Mouse (Mus musculus) thymus, postnatal 36 days (tissue): ENCODE results near the gene Arg1.

Experiments
- DNase-seq, 2 experiments: peaks; one replicate each; pipeline ENCODE4 v3.0.0; 2022; ENCODE audit warnings: mixed read lengths in 2 of 2

The Arg1 gene

DNA sequence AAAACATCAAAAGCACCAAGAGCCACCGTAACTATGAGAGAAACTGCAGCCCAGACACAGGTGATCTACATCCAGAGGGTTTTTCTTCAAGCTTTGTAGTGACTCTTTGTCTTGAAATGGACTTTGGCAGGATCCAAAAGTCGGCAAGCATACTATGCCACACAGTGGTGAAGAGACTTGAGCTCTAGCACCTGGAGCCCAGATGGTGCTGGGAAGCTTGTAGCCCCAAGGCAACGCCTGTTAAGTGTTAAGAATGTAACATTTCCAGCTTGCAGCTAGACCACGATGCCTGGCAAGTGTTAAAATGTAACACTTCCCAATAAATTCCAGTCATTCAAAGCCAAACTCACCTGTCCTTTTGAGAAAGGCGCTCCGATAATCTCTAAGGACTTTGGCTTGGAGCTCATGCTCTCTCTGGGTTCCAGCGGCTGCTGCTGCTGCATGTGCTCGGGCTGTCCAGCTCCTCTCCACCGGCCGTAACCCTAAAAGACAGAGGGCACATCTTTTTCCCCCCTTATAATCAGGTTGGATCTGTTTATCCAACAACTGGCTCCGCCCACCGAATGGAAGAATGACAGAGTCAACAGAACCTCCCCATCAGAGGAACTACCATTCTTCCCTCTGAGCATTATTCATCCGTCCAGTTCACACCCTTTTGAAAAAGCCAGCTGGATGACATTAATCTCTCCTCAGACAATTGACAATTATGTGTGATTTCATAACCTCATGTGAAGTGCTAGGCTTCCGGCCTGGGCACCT, at the start of gene Arg1:
Gene Arg1 (minus strand): TSS at position 523 of the 759 bp plus-strand sequence.
- DNase-seq, result no peak

DNA sequence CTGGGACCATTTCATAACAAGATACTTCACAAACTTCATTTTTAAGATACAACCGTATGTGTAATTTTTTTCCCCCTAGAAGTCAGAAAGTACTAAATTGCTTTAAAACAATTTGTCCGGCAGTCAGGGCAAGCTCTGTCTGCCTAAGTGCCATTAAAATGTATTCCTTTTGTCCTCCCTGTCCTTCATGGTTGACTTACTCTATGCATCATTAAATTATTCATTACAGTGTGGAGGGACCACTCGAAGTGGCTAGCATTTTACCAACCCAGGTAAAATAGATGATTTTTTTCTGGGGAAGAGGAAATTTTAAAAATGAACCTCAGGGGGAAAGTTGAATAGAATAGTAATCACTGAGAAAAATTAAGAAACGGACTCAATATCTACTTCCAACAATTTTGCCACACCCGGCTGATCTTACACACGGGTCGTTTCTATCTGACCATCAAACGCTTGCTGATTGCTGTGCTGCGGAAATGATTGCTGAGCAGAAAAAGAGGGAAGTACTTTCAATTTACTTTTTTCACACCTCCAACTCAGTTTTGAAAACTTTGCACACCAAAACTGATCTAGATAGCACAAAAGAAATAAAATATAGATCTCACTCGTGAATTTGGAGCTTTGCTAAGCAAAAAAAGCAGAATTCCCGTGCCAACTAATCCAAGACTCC, 46.7 kb upstream of the Arg1 start:
- DNase-seq, result no peak

DNA sequence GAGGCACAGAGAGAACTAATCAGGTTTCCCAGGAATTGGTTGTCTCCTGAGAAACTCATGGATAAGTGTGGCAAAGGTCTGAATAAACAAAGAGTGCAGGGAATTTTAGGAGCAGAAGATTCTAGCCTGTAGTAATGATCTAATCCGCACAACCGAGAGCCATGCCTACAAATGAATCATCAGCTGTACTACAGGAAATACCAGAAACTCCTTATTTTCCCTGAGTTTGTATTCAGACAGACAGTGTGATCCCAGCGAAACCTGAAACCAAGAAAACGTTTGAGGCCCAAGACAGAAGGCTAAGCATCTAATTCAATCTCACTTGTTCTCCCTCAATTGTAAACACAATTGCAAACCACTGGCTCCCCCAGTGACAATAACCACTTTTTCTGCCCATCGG, 46.1 kb upstream of the Arg1 start:
- DNase-seq, result no peak

DNA sequence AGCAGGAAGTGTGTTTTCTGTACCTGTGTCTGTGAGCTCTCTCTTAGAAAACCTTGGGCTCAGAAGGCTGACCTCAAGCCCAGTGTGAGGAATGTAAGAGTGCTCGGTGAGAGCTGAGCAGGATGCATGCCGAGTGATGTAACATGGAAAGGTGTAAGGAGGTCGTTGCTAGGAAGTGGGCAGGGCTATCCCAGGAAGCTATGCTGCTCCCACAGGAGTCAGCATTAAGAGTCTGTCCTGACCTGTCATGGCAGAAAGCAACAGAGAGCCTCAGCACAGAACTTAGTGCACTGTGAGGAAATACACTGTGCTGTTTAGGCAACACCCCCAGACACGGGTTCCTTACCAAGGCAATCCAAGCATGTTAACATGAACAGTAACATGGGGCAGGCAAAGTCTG, 45.6 kb upstream of the Arg1 start:
- no peak for DNase-seq

DNA sequence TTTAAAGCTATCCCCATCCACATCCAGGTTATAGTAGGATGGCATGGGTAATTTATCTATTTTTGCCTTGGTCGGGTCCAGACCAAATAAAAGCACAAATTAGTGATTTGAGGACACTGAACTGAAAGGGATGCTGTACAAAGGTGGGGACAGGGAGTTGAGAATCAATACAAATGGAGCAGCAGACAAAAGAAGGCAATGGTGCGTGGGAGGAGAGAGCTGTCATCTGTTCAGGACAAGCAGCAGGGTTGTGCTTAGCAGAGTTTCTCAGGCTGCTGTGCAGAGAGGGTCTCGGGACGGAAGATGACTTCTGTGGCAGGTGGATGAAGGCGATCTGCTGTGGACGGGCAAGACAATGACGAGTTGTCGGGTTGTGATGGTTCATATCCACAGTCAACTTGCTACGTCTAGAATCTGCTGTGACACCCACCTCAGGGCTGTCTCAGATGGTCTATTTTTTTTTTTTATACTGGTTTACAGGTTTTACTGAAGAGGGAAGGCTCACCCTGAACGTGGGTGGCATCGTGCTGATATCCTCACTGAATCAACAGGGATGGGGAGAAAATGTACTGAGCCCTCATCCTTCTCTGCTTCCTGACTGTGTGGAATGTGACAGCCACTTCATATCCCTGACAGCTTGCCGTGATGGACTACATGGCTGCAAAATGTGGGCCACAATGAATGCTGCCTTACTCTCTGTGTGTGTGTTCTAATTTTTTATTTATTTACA, 38.7 kb upstream of the Arg1 start:
- no peak for DNase-seq

DNA sequence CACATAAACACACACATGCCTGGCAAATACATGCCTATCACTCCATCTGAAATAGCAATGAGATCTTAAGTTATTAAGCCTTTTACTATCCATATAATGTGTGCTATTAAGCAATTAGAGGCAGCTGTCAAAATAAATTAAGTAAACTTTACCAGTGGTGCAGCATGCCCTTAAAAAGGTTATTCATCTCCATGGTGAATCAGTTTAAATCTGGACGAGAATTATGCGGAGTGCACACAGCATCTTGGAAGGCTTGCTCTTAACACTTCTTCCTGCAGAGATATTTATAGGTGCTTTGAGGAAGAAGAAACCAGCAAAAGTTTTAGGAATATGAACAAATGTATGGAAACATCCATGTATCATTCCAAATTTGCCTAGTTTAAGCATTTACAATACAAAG, 34.6 kb upstream of the Arg1 start:
- no peak for DNase-seq

DNA sequence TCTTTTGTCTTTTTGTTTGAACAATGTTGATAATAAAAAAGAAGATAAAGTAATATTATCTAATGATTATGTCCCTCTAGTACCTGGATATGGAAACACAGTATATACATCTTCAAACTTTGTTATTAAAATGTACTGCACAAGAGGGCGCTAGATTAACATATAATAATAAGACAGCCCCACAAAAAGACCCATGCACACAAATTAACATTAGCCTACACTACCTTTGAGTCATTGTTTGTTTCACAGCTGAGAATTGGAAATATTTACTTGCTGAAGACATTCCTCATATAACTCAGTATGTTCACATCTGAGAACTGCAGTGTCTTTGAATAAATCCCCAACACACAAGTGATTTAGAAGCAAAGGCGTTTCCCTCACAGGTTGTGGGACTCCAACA, 33.8 kb upstream of the Arg1 start:
- no peak for DNase-seq

DNA sequence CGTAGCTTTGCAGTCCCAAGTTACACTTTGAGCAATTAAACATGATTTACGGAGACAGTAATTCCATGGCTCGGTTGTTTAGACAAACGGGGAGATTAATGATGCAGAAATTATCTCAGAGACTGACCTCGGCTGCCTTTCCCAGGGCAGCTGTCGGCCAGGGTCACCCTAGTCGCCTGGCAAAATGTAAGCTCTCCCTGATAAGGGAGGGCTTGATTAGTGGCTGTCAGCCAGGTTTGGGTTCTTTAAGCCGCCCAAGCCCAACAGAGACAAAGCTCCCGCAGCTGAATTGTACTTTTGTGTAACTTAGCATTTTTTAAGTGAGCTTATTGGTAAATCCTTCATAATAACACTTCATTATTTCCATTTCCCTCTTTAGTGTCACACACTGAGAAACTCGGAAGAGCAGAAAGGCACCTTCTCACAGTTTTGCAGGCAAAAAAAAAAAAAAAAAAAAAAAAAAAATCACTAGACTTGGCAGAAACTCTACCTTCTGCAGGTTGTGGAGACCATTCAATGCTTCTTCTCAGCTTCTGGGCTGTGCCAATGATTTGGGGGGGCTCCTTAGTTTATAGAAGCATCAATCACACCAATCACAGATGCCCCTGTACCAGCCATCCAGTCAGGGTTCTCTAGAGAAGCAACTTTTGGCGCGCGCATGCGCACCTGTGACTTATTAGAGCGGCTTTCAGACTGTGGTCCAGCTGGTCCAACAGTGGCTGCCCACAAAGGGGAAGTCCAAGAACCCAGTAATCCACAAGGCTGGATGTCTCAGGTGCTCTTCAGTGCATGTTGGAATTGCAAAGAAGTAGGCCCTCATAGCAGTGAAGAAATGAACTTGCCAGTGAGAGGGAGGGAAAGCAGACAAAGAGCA, 32.0 kb upstream of the Arg1 start:
- no peak for DNase-seq

DNA sequence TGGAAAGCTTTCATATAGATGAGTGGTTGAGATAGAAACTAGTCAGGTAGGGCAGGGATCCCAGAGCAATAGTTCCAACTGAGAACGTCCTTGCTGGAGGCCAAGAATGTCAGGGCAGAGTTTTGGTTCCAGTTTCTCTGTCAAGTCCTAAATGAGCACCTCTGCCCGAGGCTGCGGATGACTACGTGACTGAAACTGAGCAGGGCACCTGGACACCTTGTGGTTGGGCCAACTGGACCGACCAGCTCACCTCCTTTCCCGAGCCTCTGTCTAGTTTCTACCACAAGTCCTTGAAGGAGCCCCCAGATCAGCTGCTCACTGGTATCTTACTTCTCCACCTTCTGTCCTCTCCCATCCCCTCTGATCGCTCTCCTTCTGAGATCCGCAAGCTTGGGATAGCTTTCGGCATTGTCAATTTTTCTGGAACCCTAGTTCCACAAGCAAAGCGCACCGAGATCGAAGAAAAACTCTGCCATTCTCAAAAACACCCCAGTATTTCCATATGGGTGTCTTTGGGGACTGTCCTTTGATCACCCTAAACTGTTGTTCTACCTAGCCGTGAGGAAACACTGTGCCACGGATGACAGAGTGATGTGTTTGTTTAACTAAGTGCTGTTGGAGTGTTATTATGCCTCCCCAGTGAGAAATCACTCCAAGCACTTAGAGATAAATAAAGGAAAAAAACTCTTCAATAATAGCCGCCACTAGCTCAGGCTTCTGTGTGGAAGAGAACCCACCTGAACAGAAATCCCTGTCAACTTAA, 31.2 kb upstream of the Arg1 start:
- no peak for DNase-seq

DNA sequence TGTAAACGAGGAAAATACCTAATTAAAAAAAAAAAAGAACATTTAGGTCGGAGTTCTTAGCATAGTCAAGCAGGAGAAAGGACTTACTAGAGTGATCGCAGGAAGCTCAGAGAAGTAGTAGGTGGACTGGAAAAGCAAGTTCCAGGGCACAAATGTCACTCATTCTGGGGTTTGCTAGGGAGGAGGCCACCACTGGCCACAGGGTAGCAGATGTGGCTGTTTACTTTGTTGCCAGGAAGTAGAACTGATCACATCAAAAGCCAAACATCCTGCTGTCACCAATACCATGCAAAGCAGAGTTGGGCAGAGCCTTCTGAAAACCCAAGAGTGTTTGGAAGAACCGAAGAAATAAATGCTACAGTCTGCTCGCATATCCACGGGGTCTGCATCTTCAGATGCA, 26.6 kb upstream of the Arg1 start:
- no peak for DNase-seq

DNA sequence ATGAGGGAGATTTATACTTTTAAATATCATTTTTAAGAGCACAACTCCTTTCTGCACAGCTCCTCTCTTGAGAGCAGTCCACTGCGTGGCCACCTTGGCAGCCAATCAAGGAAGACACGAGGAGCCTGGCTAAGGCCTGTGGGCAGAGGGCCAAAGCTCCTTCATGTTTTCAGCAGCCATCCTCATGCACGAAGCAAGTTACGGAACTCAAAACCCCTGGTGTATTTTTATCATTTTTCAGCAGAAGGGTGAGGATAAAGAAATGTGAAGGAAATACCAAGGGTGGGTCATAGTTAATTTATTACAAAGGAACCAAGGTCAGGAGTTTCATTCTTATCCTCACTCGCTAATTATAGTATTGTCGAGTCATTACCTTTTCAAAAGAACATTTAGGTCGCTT, 25.3 kb upstream of the Arg1 start:
- DNase-seq, result no peak

DNA sequence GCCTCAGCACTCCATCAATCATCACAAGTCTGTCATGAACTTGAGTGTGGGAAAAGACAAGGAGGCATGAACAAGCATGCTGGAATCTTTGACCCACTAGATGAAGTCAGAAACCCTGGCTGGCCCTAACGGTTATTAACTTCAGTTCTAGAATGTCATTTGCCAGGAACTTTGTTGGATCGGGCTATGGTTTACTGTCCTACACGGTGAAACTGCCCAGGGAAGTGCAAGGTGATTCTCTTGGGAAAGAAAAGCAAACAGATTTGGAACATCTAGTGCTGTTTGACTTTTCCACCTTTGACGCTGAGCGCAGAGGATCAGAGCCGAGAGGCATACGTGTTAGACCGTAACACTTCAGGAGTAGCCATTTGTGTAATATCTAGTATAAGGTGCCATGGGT, 24.3 kb upstream of the Arg1 start:
- DNase-seq, result no peak

DNA sequence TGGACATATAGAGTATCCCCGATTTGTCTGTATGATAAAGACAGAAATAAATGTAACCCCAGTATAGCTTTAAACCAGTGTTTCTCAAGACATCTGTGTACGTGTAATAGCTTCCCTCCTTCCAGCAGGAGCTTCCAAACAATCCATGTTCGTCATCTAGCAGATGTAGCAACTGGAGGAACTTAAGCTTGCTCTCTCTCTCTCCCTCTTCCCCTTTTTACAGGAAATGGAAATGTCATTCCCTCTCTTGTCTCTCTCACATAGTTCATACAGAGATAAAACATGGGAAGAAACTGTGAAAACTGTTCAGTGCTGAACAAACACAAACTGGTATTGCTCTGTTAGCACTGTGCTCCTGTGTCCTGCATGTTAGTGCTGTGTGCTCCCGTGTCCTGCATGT, 22.9 kb upstream of the Arg1 start:
- DNase-seq, result no peak

DNA sequence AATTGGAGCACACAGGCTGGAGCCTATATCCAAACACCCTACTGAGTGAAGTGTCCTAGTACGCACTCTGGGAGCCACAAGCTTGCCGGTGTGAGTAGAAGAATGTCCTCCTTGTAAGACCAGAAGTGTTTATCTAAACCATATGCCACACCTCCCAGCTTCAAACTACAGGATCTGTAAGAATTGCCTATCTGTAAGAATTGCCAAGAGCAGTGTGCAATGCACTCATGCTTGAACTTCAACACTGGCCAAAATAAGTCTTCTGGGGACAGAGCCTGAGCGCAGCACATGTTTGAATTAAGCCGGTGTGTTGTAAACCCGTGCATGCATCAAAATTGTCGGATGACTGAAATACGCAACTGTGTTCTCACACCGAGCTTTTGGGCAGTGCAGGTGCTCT, 21.0 kb upstream of the Arg1 start:
- no peak for DNase-seq

DNA sequence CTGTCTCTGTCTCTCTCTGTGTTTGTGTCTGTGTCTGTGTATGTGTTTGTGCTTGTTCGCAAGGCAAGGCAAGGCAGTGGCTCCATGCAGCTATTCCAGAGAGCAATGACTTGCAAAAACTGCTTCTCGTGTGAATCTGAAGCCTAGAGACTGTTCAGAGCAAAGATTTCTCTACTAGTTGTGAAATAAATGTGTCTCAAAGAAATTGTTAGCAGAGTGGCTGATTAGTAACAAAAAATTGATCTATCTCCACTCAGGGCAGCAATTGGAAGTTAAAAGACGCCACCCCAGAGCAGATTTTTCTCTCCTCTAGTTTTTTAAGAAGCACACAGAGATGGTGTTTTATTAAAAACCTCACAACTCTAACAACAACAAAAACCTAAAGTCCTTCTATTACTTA, 20.6 kb upstream of the Arg1 start:
- no peak for DNase-seq

DNA sequence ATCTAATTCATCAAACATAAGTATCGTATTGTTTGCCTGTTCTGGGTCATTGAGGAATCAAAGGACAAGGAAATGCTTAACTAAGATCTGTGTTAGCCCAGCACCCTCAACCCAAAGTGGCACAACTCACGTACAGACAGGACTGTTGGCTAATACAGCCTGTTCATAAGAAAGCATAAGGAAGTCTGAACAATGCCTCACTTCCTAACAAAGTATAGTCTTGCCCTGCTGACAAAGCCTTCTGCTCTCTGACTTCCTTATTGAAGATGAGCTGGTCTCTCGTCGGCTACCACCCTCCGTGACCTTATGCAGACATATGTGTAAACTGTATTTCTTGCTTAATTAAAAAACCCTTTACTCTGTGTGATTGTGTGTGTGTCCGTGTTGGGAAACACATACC, 2.9 kb upstream of the Arg1 start:
- no peak for DNase-seq

DNA sequence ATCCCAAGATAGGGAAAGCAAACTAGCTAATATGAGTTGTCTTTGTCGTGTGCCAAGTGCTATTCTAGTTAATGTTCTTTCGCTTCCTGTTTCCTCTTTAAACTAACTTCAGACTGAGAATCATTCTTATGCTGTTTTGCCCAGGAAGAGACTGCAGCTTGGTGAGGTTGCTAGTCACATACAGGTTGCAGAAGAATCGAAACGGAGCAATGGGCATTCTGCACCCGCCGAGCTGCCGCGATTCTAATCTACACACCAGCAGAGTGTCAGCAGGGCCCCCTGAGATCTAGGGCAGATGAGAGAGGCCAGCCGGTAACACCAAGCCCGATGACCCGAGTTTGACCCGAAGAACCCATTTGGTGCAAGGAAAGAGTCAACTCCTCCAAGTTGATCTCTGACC, 788 bp upstream of the Arg1 start:
- DNase-seq, result no peak

DNA sequence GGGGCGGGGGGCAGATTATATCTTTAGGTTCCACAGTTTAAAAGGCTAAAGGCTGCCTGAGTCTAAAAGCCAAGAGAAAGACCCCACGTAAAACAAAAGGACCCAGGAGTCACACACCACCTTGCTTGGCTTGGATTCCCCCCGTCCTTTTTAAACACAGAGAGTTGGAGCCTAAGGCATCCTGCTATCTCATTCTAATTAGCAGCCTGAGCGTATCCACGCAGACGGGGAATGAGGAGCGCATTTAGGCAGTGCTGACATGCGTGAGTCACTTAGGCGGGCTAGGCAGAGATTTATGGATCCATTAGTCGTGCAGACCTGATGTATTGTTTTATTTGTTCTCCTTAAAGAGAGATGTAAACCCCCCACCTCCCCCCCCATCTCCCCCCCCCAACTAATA, 904 bp downstream of the Arg1 start:
- DNase-seq, result no peak

DNA sequence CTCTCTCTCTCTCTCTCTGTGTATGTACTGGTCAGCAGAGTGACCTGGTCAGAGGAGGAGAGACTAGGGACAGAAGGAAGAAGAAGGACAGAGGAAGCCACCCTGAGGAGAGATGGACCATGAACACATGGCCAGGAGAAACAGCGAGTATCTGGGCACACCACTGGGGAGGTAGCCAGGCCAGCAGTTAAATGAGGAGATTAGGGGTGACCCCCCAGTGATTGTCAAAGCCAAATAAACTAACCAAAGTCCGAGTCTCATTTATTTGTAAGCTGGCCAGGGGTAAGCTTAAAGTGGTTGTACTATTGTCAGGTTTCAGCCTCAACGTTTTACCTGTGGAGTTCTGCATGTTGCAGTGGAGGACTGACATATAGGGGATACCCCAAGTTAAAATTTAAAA, 3.0 kb downstream of the Arg1 start:
- DNase-seq, result no peak

DNA sequence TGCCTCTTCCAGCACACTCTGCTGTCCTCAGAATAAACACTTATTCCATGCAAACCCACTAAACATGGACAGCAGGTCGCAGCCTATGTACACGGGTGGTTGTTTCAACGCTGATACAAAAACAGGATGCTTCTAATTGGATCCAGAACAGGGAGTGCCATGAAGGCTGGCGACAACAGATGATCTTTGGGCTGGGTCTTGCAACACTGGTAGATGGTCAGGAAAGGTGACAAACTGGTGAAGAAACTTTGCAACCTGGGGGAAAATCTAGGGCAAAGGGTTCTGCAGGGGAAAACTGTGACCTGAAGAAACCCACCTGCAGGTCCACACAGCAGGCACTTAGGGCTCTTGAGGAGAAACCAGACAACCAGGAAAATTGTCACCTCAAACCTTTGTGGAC, 4.3 kb downstream of the Arg1 start:
- DNase-seq, result no peak

DNA sequence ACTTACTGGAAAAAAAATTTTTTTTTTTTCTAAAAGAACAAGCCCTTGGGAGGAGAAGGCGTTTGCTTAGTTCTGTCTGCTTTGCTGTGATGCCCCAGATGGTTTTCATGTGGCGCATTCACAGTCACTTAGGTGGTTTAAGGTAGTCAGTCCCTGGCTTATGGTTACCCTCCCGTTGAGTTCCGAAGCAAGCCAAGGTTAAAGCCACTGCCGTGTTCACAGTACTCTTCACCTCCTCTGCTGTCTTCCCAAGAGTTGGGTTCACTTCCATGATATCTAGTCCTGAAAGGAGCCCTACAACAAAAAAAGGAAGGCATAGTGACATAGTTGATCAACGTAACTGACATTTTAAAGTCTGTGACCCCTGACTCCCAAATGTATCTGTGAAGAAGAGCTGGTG, 11.8 kb downstream of the Arg1 start:
- no peak for DNase-seq

DNA sequence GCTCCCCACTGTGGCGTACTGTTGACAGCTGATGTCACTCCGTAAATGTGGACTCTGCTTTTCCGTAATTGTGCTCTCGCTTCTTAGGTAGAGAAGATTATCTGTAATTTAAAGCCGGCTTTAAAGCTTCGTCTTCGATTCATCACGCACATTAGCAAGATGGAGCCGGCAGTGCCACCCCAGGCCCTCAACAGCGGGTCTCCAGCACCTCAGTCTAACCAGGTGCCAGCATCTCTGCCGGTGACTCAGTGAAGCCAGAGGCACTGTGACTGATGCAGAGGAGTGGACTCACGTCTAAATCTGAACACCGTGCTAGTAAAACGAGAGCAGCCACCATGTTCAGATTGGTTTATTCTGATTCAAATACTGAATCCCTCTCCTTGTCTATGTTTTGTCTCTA, 14.7 kb downstream of the Arg1 start:
- no peak for DNase-seq
